Mouse (Mus musculus) heart, adult 2 months (tissue): ENCODE results near the gene Vmn2r63.

ENCODE experiments used
- CTCF ChIP-seq: fragments of 200-600 bp; IDR thresholded peaks from 2 replicates; pipeline ENCODE4 v1.8.1; 2022; ENCODE audit warnings: antibody characterized with exemption, mild to moderate bottlenecking, moderate library complexity
- POLR2A ChIP-seq: fragments of 200-500 bp; IDR thresholded peaks from 2 replicates; pipeline ENCODE4 v1.6.1; 2011; ENCODE audit warnings: mild to moderate bottlenecking, low read depth, low read length, control low read depth; ENCODE audit not compliant: insufficient read depth

GRCm38 (mm10) chr7:42878090-42878489, 55.5 kb downstream of the Vmn2r63 start:
- no peak for TF ChIP-seq POLR2A
- TF ChIP-seq CTCF, result no peak
